Mouse (Mus musculus): ENCODE measurements around the gene Ccl1.

DNA sequence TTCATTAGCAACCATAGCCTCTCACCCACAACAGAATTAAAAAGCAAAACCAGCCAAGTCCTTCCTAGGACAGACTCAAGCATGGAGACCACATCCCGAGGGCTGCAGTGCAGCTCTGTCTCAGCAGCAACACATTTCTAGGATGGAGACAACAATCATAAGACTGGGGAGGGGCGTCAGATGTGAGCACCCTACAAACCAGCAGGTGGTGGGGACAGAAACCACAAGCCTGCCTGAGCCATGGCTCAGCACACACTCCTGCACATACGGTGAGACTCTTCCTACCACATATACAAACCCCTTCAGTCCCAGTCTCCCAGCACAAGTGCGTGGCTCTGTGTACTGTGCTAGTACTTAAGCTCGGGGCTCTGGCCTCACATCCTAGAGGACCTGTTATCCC is 127.3 kb downstream of the Ccl1 start:
- TF ChIP-seq POLR2A (IDR thresholded peaks at IDR 0.05; ENCODE audit: insufficient read length, low read depth) (no peak), POLR2AphosphoS2 (IDR thresholded peaks at IDR 0.05; ENCODE audit: insufficient read length, low read depth) (no peak), TCF12 (IDR thresholded peaks at IDR 0.05; ENCODE audit: insufficient read depth, poor library complexity, severe bottlenecking) (no peak), E2F4 (IDR thresholded peaks at IDR 0.05; ENCODE audit: insufficient read depth) (no peak), MAX (IDR thresholded peaks at IDR 0.05; ENCODE audit: low read depth) (no peak)
